Mouse (Mus musculus): ENCODE results near the gene Asb13.

Asb13 gene

GRCm38 (mm10) chr13:3650569-3650968, 16.7 kb downstream of the Asb13 start:
- in situ Hi-C loops (cut with MboI; ENCODE audit: low pct_unique_long_range_greater_than_20kb in 1 of 2, low sequenced_read_pairs in 2 of 2, unreplicated experiment in 1 of 2): loop anchor here in 1 of 2 experiments (25.0 kb wide), 1 partner anchor 237 kb away; no protein-coding TSS in a partner anchor

GRCm38 (mm10) chr13:3654432-3654831, 20.6 kb downstream of the Asb13 start:
- in situ Hi-C loops (cut with MboI; ENCODE audit: low pct_unique_long_range_greater_than_20kb in 1 of 2, low sequenced_read_pairs in 2 of 2, unreplicated experiment in 1 of 2): loop anchor here in 1 of 2 experiments (25.0 kb wide), 1 partner anchor 233 kb away; no protein-coding TSS in a partner anchor

GRCm38 (mm10) chr13:3659163-3660160, 25.6 kb downstream of the Asb13 start:
- in situ Hi-C loops (cut with MboI; ENCODE audit: low pct_unique_long_range_greater_than_20kb in 1 of 2, low sequenced_read_pairs in 2 of 2, unreplicated experiment in 1 of 2): loop anchor here (10.0 to 25.0 kb wide), 3 partner anchors 228 to 345 kb away; no protein-coding TSS in a partner anchor

DNA sequence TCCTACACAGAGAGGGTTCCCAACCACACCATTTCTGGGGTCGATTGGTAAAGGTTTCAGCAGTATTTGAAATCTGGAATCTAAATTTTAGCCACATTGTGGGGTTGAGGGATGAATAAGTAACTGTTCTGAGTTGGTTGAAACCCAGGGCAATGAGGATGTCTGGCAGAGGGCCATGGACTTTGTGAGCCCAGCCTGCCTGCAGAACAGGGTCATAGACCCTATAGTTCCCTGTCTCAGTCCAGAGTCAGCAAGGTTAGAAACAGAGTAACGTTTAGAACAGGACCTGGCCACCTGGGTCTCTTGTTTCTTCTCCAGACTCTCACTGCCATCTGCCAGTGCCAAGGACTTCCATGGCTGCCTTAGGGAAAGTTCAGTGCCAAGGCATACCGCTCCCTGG, 30.4 kb downstream of the Asb13 start:
- in situ Hi-C loops (cut with MboI; ENCODE audit: low pct_unique_long_range_greater_than_20kb in 1 of 2, low sequenced_read_pairs in 2 of 2, unreplicated experiment in 1 of 2): loop anchor here (10.0 to 25.0 kb wide), 3 partner anchors 223 to 341 kb away; no protein-coding TSS in a partner anchor

- in situ Hi-C loops (cut with MboI; ENCODE audit: low pct_unique_long_range_greater_than_20kb in 1 of 2, low sequenced_read_pairs in 2 of 2, unreplicated experiment in 1 of 2): loop anchor here (10.0 to 25.0 kb wide), 3 partner anchors 222 to 339 kb away; no protein-coding TSS in a partner anchor
These were observed 31.5 kb downstream of the Asb13 start for GRCm38 (mm10) chr13:3665308-3665723.

GRCm38 (mm10) chr13:3667288-3667873, 33.5 kb downstream of the Asb13 start:
- in situ Hi-C loops (cut with MboI; ENCODE audit: low pct_unique_long_range_greater_than_20kb in 1 of 2, low sequenced_read_pairs in 2 of 2, unreplicated experiment in 1 of 2): loop anchor here (10.0 to 25.0 kb wide), 3 partner anchors 220 to 337 kb away; no protein-coding TSS in a partner anchor

DNA sequence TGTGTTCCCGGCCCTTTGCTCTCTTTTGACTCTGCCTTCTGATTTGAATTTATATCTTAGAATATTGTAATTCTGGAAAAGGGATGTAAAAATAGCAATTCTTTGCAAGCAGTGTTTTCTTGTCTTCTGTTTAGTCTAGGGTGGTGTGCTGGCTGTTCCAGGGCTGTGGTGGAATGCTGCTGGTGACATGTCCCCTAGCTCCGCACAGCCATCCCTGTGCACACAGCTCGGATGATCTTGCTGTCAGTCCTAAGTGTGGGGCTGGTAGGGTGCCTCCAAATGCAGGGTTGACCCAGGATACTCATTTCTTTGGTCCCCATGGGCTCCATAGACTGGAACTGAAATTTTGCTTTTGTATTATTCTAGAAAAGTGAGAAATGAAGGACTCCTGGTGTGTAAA, 34.2 kb downstream of the Asb13 start:
- in situ Hi-C loops (cut with MboI; ENCODE audit: low pct_unique_long_range_greater_than_20kb in 1 of 2, low sequenced_read_pairs in 2 of 2, unreplicated experiment in 1 of 2): loop anchor here (10.0 to 25.0 kb wide), 3 partner anchors 219 to 337 kb away; no protein-coding TSS in a partner anchor

- in situ Hi-C loops (cut with MboI; ENCODE audit: low pct_unique_long_range_greater_than_20kb in 1 of 2, low sequenced_read_pairs in 2 of 2, unreplicated experiment in 1 of 2): loop anchor here (10.0 to 25.0 kb wide), 3 partner anchors 218 to 335 kb away; no protein-coding TSS in a partner anchor
These were observed 35.8 kb downstream of the Asb13 start for GRCm38 (mm10) chr13:3669611-3670010.

DNA sequence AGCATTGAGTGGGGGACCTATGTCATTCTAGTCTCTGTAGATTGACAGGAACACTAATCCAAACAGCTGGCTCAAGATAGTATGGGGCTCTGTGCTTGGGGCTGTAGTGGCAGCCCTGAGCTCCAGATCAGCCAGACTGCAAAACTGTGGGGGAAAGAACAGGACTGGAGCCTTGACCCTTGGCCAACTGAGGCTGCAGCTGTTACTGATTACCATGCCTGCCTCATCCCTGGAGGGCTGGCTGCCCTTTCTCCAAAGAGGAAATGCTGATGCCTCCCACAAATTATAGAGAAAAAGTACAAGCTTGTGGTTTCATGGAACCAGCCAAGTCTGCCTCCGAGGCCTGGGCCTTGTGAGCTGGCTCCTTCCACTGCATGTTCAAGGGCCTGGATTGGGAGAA, 36.2 kb downstream of the Asb13 start:
- in situ Hi-C loops (cut with MboI; ENCODE audit: low pct_unique_long_range_greater_than_20kb in 1 of 2, low sequenced_read_pairs in 2 of 2, unreplicated experiment in 1 of 2): loop anchor here in 1 of 2 experiments (25.0 kb wide), 1 partner anchor 217 kb away; no protein-coding TSS in a partner anchor

GRCm38 (mm10) chr13:3673151-3673550, 39.3 kb downstream of the Asb13 start:
- in situ Hi-C loops (cut with MboI; ENCODE audit: low pct_unique_long_range_greater_than_20kb in 1 of 2, low sequenced_read_pairs in 2 of 2, unreplicated experiment in 1 of 2): loop anchor here in 1 of 2 experiments (25.0 kb wide), 1 partner anchor 214 kb away; no protein-coding TSS in a partner anchor

- in situ Hi-C loops (cut with MboI; ENCODE audit: low pct_unique_long_range_greater_than_20kb in 1 of 2, low sequenced_read_pairs in 2 of 2, unreplicated experiment in 1 of 2): loop anchor here in 1 of 2 experiments (25.0 kb wide), 1 partner anchor 214 kb away; no protein-coding TSS in a partner anchor
These were observed 39.8 kb downstream of the Asb13 start for GRCm38 (mm10) chr13:3673622-3674021.

DNA sequence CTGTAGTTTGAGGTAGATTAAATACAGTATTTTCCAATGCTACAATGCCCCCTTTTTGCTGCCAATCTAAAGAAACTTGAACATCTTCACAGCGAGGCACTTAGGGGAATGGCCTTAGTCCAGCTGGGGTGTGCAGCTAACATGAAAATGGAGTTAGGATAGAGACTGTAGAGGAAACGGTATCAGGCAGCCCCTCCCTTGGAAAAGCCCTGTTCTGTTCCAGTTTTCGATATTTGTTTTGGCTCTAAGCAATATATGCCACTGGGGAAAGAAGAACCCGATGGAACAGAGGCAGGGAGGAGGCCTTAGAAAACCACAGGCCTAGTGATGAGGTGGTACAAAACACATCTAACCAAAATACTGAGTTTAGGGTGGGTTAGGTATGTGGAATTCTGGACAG, 42.0 kb downstream of the Asb13 start:
- in situ Hi-C loops (cut with MboI; ENCODE audit: low pct_unique_long_range_greater_than_20kb in 1 of 2, low sequenced_read_pairs in 2 of 2, unreplicated experiment in 1 of 2): no loop called here

GRCm38 (mm10) chr13:3679098-3679497, 45.3 kb downstream of the Asb13 start:
- in situ Hi-C loops (cut with MboI; ENCODE audit: low pct_unique_long_range_greater_than_20kb in 1 of 2, low sequenced_read_pairs in 2 of 2, unreplicated experiment in 1 of 2): no loop called here

- in situ Hi-C loops (cut with MboI; ENCODE audit: low pct_unique_long_range_greater_than_20kb in 1 of 2, low sequenced_read_pairs in 2 of 2, unreplicated experiment in 1 of 2): no loop called here
These were observed 52.5 kb downstream of the Asb13 start for GRCm38 (mm10) chr13:3686306-3686705.

DNA sequence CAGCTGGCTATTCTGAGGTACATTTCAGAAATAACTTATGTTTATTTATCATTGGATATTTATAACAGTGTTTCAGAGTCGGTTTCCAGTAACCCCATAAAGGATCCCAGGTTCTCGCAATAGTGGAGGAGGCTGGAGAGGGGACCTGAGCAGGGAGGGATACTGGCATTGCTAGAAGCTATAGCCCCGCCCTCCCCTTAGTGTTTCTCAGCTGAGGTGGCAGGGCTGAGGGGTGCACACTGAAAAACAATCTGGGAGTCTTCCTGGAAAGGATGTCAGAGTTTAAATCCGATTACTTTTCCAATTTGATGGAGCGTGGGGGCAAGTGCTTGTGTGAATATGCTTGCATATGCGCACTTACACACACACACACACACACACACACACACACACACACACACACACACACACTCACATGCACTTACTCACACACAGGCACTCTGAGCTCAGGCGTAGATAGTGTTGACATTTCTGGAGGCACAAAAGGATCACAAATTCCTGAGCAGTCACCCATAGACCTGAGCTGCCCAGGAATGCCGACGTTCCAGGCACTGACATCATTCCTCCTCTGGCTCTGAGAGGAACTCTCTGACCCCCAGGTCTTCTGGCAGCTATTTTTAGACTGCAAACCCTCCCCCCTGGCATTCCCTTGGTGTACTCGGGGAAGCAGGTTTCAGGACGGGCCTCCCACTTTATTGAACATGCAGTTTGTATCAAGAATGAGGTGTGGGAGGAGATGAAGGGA, 60.9 kb downstream of the Asb13 start:
- in situ Hi-C loops (cut with MboI; ENCODE audit: low pct_unique_long_range_greater_than_20kb in 1 of 2, low sequenced_read_pairs in 2 of 2, unreplicated experiment in 1 of 2): no loop called here

- in situ Hi-C loops (cut with MboI; ENCODE audit: low pct_unique_long_range_greater_than_20kb in 1 of 2, low sequenced_read_pairs in 2 of 2, unreplicated experiment in 1 of 2): no loop called here
These were observed 63.3 kb downstream of the Asb13 start for GRCm38 (mm10) chr13:3696977-3697735.

GRCm38 (mm10) chr13:3700752-3701151, 66.9 kb downstream of the Asb13 start:
- in situ Hi-C loops (cut with MboI; ENCODE audit: low pct_unique_long_range_greater_than_20kb in 1 of 2, low sequenced_read_pairs in 2 of 2, unreplicated experiment in 1 of 2): no loop called here

All from mouse embryonic stem cell (cell line).